Mouse (Mus musculus) left cerebral cortex, postnatal 10 days (tissue): ENCODE results near the gene Spdye4b. TPM values are rescaled to one million over a fixed set of nuclear protein-coding genes. Genes with fewer than 3 reads are reported as not detected.
"Not testable (repeated sequence)": the region's sequence is repeated elsewhere in the genome, so short reads cannot be mapped to it uniquely, and the experiment has no call there.

Experiments
- DNase-seq, 2 experiments: peaks; one replicate each; pipeline ENCODE4 v3.0.0; 2021 to 2022; ENCODE audit warnings: low spot score in 2 of 2, mixed read lengths in 1 of 2; ENCODE audit errors: extremely low spot score in 1 of 2
- intact Hi-C: fragments of 180-260 bp; cut with DNase I; formaldehyde crosslinking; loops from one replicate; pipeline ENCODE4 v1.15.1; 2025
- total RNA-seq, 2 experiments: library from RNA; stranded (reverse); gene quantifications; 2 replicates each; pipeline ENCODE4 v1.2.3; 2021

Spdye4b gene
- total RNA-seq = not detected

- intact Hi-C loops = loop anchor here (2.0 kb wide), 1 partner anchor 54 kb away; the partner anchor contains the start of gene Zfp12
- peak; percentile 95 to 96 for DNase-seq
These were observed at the start of gene Spdye4b, which contains the start of gene Rbak for GRCm38 (mm10) chr5:143180255-143181076. Gene Spdye4b, plus strand, starts transcription at chr5:143181017. Gene Rbak, minus strand, starts transcription at chr5:143180775.

DNA sequence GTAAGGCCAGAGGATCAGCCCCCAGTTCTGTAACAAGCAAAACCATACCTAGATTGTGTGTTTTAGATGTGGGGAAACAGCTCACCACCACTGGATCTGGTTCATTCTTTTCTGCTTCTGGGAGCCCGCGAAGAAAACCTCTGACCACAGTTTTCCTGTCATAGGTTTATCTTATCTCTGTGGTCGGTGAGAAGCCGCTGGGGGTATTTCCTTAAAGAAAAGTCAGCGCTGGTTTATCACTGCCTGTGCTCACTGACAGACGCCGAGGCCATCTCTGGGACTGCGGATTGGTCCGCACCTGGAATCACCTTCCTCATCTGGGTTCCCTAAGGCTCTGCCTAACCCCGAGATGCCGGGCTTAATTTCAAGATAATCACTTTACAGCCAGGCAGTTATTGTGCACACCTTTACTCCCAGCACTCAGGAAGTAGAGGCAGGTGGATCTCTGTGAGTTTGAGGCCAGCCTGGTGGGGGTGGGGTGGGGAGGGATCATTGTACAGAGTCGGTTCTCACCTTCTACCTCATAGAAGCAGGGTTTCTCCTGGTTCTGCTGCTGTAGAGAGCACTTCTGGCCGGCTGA is 47.8 kb upstream of the Spdye4b start:
- DNase-seq = no peak
- intact Hi-C loops = no loop called here

GRCm38 (mm10) chr5:143134216-143135010 is 46.4 kb upstream of the Spdye4b start:
- DNase-seq, intact Hi-C loops: not testable (repeated sequence)

DNA sequence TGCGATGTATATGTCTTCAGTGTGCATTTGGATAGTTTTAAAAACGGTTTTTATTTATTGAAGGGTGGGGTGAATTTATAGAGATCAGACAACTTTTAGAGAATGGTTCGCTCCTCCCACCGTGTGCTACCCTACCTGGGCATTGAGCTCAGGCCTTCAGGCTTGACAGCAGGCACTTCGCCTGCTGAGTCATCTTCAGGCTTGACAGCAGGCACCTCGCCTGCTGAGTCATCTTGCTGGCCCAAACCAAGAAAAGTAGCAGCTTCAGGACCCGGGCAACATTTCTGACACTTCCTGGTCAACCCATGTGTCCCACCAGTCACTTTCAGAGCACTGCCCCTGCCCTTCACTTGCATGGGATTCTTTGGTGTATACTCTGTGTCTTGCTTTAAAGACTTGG is 45.8 kb upstream of the Spdye4b start:
- no peak for DNase-seq
- intact Hi-C loops = no loop called here

DNA sequence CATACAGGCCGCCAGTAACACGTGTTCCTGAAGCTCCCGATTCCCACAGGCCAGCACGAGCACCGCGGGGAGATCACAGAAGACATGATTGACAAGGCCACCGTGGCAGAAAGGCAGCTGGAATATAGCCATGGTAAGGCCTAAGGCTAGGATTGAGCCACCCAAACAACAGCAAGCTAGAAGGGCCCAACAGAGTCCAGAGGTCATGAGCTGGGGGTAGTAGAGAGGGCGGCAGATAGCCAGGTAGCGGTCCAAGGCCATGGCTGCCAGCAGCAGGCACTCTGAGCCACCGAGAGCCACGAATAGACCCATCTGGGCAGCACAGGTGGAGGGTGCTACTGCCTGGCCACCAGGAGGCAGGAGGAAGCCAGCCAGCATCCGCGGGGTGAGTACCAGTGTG is 43.2 kb upstream of the Spdye4b start:
- intact Hi-C loops = no loop called here
- DNase-seq = no peak

GRCm38 (mm10) chr5:143147481-143147880 is 33.3 kb upstream of the Spdye4b start, which contains the start of gene Olfr718-ps1:
Gene Olfr718-ps1, minus strand, starts transcription at chr5:143147581.
- DNase-seq = no peak
- intact Hi-C loops = no loop called here

GRCm38 (mm10) chr5:143148661-143149060 is 32.2 kb upstream of the Spdye4b start:
- intact Hi-C loops = no loop called here
- DNase-seq = no peak

GRCm38 (mm10) chr5:143149536-143149935 is 31.3 kb upstream of the Spdye4b start:
- no peak for DNase-seq
- intact Hi-C loops = no loop called here

DNA sequence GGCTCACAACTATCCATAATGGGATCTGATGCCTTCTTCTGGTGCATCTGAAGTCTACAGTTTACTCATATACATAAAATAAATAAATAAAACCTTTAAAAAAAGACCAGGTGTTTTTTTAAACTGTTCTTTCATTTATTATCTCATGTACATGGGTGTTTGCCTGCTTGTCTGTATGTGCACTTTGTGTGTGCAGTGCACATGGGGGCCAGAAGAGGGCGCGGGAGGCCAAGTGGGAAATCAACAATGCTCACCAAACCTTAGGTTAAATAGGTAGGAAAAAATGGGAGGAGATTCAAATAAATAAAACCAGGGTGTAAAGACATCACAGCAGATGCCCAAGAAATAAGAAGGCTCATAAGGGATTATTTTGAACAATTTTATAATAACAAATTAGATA is 30.8 kb upstream of the Spdye4b start:
- DNase-seq = no peak
- intact Hi-C loops = no loop called here

GRCm38 (mm10) chr5:143153756-143154155 is 27.1 kb upstream of the Spdye4b start:
- DNase-seq = no peak
- intact Hi-C loops = no loop called here

GRCm38 (mm10) chr5:143155534-143155933 is 25.3 kb upstream of the Spdye4b start:
- intact Hi-C loops = no loop called here

GRCm38 (mm10) chr5:143165508-143166070 is 15.2 kb upstream of the Spdye4b start:
- intact Hi-C loops = no loop called here
- no peak for DNase-seq

More at GRCm38 (mm10) chr5:143155534-143155933, 25.3 kb upstream of the Spdye4b start:
- DNase-seq = no peak

GRCm38 (mm10) chr5:143175970-143176369 is 4.8 kb upstream of the Spdye4b start:
- intact Hi-C loops = loop anchor here (10.0 kb wide), 1 partner anchor 119 kb away; the partner anchor contains the start of gene Zfp853
- DNase-seq = no peak

- DNase-seq = no peak
- intact Hi-C loops = loop anchor here (10.0 kb wide), 1 partner anchor 117 kb away; the partner anchor contains the start of gene Zfp853
These were observed 3.1 kb upstream of the Spdye4b start for GRCm38 (mm10) chr5:143177541-143178200.

DNA sequence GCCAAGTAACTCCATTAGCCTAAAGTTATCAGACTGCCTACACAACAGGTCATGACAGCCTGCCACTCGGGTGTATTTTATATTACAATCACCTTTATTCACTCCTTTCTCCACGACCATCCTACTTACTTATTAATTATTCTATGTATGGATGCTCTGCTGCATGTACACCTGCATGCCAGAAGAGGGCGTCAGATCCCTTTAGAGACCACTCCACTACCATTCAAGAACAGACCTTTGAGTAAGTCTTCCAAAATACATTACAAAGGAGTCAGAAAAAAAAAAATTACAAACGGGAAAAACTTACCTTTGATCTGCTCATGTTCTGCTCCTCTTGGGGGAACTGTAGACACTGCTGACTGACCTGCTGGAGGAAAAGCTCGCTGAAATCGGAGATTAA is 1.6 kb upstream of the Spdye4b start:
- DNase-seq = no peak
- intact Hi-C loops = loop anchor here (10.0 kb wide), 1 partner anchor 116 kb away; the partner anchor contains the start of gene Zfp853

DNA sequence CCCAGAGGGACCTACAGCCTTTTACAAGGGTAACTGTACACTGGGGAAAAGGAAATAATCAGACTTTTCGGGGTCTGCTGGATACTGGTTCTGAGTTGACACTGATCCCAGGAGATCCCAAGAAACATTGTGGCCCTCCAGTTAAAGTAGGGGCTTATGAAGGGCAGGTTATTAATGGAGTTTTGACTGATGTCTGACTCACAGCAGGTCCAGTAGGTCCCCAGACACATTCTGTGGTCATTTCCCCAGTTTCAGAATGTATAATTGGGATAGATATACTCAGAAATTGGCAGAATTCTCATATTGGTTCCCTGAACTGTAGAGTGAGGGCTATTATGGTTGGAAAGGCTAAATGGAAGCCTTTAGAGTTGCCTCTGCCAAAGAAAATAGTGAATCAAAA is 7.2 kb downstream of the Spdye4b start:
- DNase-seq, intact Hi-C loops: not testable (repeated sequence)

- intact Hi-C loops = no loop called here
- DNase-seq = no peak
These were observed 12.0 kb downstream of the Spdye4b start for GRCm38 (mm10) chr5:143192806-143193205.

DNA sequence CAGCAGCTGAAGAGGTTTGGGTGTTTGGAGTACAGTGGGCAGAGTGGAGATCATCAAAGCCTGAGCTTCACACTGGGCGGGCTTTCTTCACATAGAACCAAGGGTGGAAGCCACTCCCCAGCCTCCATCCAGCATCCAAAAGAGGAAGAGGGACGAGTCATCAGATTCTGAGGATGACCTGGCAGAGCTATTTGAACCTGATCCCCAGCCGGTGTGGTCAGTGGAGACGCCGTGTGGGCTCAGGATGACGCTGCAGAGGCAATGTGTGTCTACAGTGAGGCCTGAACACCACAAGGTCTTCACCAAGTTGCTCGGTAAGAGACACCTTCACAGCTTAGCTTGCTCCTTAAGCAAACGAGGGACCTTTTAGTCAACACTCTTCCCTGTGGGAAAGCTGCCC is 13.9 kb downstream of the Spdye4b start:
- DNase-seq, intact Hi-C loops: not testable (repeated sequence)
